Mouse (Mus musculus) stomach, embryonic 16.5 days (tissue): ENCODE data around the gene Anp32b. TPM values are rescaled to one million over a fixed set of nuclear protein-coding genes. Genes with fewer than 3 reads are reported as not detected.
A peak's percentile ranks its signal among the peaks of the same experiment; 100 is the strongest.

ENCODE experiments used
- ATAC-seq: fragments of 200-750 bp; cut with Nextera tagmentation; 2 replicates; pipeline ENCODE4 v1.8.0; 2017; ENCODE audit warnings: moderate number of reproducible peaks, moderate TSS enrichment; ENCODE audit not compliant: insufficient read depth, low FRiP score
- H3K27ac ChIP-seq: fragments of 300-500 bp; sonication (generic); 2 replicates; pipeline ENCODE4 v1.5.1; 2014; ENCODE audit warnings: low read length
- H3K27me3 ChIP-seq: fragments of 300-500 bp; sonication (generic); 2 replicates; pipeline ENCODE4 v1.6.1; 2014; ENCODE audit warnings: low read length, control low read depth, mixed read lengths; ENCODE audit not compliant: control insufficient read depth, insufficient read depth
- H3K36me3 ChIP-seq: fragments of 300-500 bp; sonication (generic); 2 replicates; pipeline ENCODE4 v1.6.1; 2014; ENCODE audit warnings: low read length; ENCODE audit not compliant: control insufficient read depth, insufficient read depth
- H3K4me1 ChIP-seq: fragments of 300-500 bp; sonication (generic); 2 replicates; pipeline ENCODE4 v1.6.1; 2014; ENCODE audit warnings: low read length, control low read depth, mixed read lengths; ENCODE audit not compliant: control insufficient read depth, insufficient read depth
- H3K4me2 ChIP-seq: fragments of 300-500 bp; sonication (generic); 2 replicates; pipeline ENCODE4 v1.6.1; 2014; ENCODE audit warnings: low read depth, low read length, mixed read lengths
- H3K4me3 ChIP-seq: fragments of 300-500 bp; sonication (generic); replicated peaks from 2 replicates; pipeline ENCODE4 v1.5.1; 2014; ENCODE audit warnings: mild to moderate bottlenecking, low read length
- H3K9ac ChIP-seq: fragments of 300-500 bp; sonication (generic); 2 replicates; pipeline ENCODE4 v1.6.1; 2014; ENCODE audit warnings: low read length
- H3K9me3 ChIP-seq: fragments of 300-500 bp; sonication (generic); replicated peaks from 2 replicates; pipeline ENCODE4 v1.6.1; 2016; ENCODE audit warnings: low read length, control low read depth; ENCODE audit not compliant: control insufficient read depth
- WGBS: fragments of 180-500 bp; shearing (Covaris S2); extraction: QIAGEN DNeasy Blood & Tissue Kit; methylation state at CpG from one replicate; pipeline ENCODE4 v1.1.7; 2014; 5-methylcytosine and 5-hydroxymethylcytosine counted together
- polyA plus RNA-seq: library from polyadenylated mRNA; unstranded; fragments of >200 nt; fragmentation: Nextera tagmentation; extraction: Ambion mirVana; gene quantifications from 2 replicates; pipeline ENCODE4 v1.2.1, GENCODE M21; 2015

The Anp32b gene
- polyA plus RNA-seq, 1 experiment from 2014 or later = 201 TPM

- Histone ChIP-seq H3K4me2 (no peak overlapping the region), H3K9me3 (no peaks in the 10 kb centered on the region), H3K27me3 (no peaks in the 10 kb centered on the region), H3K4me3 (no peak overlapping the region), H3K36me3 (peaks cover 36% of the 10 kb centered on the region), H3K27ac (no peak overlapping the region), H3K4me1 (no peaks in the 10 kb centered on the region), H3K9ac (no peak overlapping the region)
- ATAC-seq = no peak
- 79% methylated on average over 3 of the region's 3 CpGs for WGBS
Observed at GRCm38 (mm10) chr4:46465740-46466139, 15.0 kb downstream of the Anp32b start.

- H3K36me3 ChIP-seq = peaks cover 40% of the 10 kb centered on the region
- no peak overlapping the region for H3K9ac ChIP-seq
- no peak overlapping the region for H3K27ac ChIP-seq
- no peak overlapping the region for H3K4me3 ChIP-seq
- 92% methylated on average over 5 of the region's 5 CpGs for WGBS
- H3K9me3 ChIP-seq = no peaks in the 10 kb centered on the region
- ATAC-seq = no peak
- H3K4me1 ChIP-seq = no peaks in the 10 kb centered on the region
- no peaks in the 10 kb centered on the region for H3K27me3 ChIP-seq
- no peak overlapping the region for H3K4me2 ChIP-seq
Observed at GRCm38 (mm10) chr4:46475101-46475500, 24.4 kb downstream of the Anp32b start.

GRCm38 (mm10) chr4:46479081-46479480 is 28.4 kb downstream of the Anp32b start:
- Histone ChIP-seq H3K27ac (no peak overlapping the region), H3K9me3 (no peaks in the 10 kb centered on the region), H3K4me3 (no peak overlapping the region), H3K4me2 (no peak overlapping the region), H3K36me3 (peaks cover 12% of the 10 kb centered on the region), H3K9ac (no peak overlapping the region), H3K4me1 (no peaks in the 10 kb centered on the region), H3K27me3 (no peaks in the 10 kb centered on the region)
- 89% methylated on average over 2 of the region's 2 CpGs for WGBS
- ATAC-seq = no peak

- H3K9ac ChIP-seq = peak overlapping the region; percentile 39; the same call in 1 of the 2 replicates
- H3K4me1 ChIP-seq = peaks cover 15% of the 10 kb centered on the region
- H3K27me3 ChIP-seq = no peaks in the 10 kb centered on the region
- no peak overlapping the region for H3K4me3 ChIP-seq
- H3K36me3 ChIP-seq = no peaks in the 10 kb centered on the region
- peak overlapping the region; percentile 70 for H3K27ac ChIP-seq
- 37% methylated on average over 14 of the region's 14 CpGs for WGBS
- no peaks in the 10 kb centered on the region for H3K9me3 ChIP-seq
- H3K4me2 ChIP-seq = no peak overlapping the region
- ATAC-seq = no peak
Observed at GRCm38 (mm10) chr4:46485696-46486417, 35.2 kb downstream of the Anp32b start.

- Histone ChIP-seq H3K9ac (no peak overlapping the region), H3K9me3 (no peaks in the 10 kb centered on the region), H3K4me2 (no peak overlapping the region), H3K4me3 (no peak overlapping the region), H3K27ac (no peak overlapping the region), H3K36me3 (no peaks in the 10 kb centered on the region), H3K27me3 (no peaks in the 10 kb centered on the region), H3K4me1 (peaks cover 19% of the 10 kb centered on the region)
- 91% methylated on average over 5 of the region's 5 CpGs for WGBS
- no peak for ATAC-seq
Observed at GRCm38 (mm10) chr4:46487348-46487747, 36.6 kb downstream of the Anp32b start.

- Histone ChIP-seq H3K27ac (peak within 1 kb of the TSS; percentile 74), H3K4me3 (peak within 1 kb of the TSS; percentile 77), H3K4me2 (peak within 1 kb of the TSS; percentile 61), H3K36me3 (peaks cover 9% of the 10 kb centered on the region; the same call in 1 of the 2 replicates), H3K9ac (peak within 1 kb of the TSS; percentile 87), H3K4me1 (peaks cover 19% of the 10 kb centered on the region), H3K27me3 (no peaks in the 10 kb centered on the region), H3K9me3 (no peaks in the 10 kb centered on the region)
- WGBS = under 1% methylated on average over 58 of the region's 58 CpGs
- ATAC-seq = peak; percentile 97
Observed at GRCm38 (mm10) chr4:46489028-46489925, 38.6 kb downstream of the Anp32b start, which contains the start of gene Nans. TSS of gene Nans (plus strand) at chr4:46489248.

GRCm38 (mm10) chr4:46493071-46493470 is 42.4 kb downstream of the Anp32b start:
- Histone ChIP-seq H3K4me3 (no peak overlapping the region), H3K27ac (no peak overlapping the region), H3K9ac (no peak overlapping the region), H3K36me3 (peaks cover 9% of the 10 kb centered on the region; the same call in 1 of the 2 replicates), H3K27me3 (no peaks in the 10 kb centered on the region), H3K9me3 (no peaks in the 10 kb centered on the region), H3K4me1 (peaks cover 14% of the 10 kb centered on the region), H3K4me2 (no peak overlapping the region)
- WGBS = 95% methylated on average over 6 of the region's 6 CpGs
- no peak for ATAC-seq

GRCm38 (mm10) chr4:46495543-46495942 is 44.8 kb downstream of the Anp32b start:
- H3K4me1 ChIP-seq = peaks cover 8% of the 10 kb centered on the region
- no peak overlapping the region for H3K4me3 ChIP-seq
- no peak overlapping the region for H3K4me2 ChIP-seq
- ATAC-seq = no peak
- peaks cover 14% of the 10 kb centered on the region; the same call in 1 of the 2 replicates for H3K36me3 ChIP-seq
- WGBS = 82% methylated on average over 12 of the region's 12 CpGs
- H3K27me3 ChIP-seq = no peaks in the 10 kb centered on the region
- no peaks in the 10 kb centered on the region for H3K9me3 ChIP-seq
- no peak overlapping the region for H3K9ac ChIP-seq
- no peak overlapping the region; the same call in 1 of the 2 replicates for H3K27ac ChIP-seq
